Comparison of ENCODE assay signal across 8 mouse cellular contexts in the genomic region with DNA sequence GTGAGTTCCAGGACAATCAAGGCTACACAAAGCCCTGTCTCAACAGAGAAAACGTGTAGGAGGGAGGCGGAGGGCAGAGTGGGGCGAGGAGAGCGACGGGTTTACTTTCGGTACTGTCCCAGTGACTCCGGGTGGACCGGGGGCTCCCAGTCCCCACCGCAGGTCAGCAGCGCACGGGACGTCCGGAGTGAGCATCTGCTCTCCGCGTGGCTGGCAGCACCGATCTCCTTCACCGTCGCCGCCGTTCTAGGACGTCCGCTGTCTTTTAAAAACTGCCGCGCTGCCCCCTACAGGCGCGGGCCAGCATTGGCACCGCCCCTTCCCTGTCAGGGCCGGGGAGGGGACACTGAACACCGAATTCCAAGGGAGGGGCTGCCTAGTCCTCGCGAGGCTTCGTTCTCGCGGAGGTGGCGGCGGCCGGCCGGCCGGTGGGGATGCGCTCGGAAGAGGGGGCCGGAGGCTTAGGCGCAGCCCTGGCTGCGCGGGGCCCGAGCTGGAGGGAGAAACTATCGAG. TPM values are rescaled to one million over a fixed set of nuclear protein-coding genes. Genes with fewer than 3 reads are reported as not detected.
DNase-seq lines count a peak whose midpoint lies in the region; ATAC-seq and TF ChIP-seq lines count a peak whose summit lies in the region.

Gene Upf3a, plus strand, starts transcription at position 366 of the 514 bp plus-strand sequence.

- H3K27ac ChIP-seq in forebrain, embryonic 13.5 days: peak within 1 kb of the TSS; percentile 96
- H3K27ac ChIP-seq in liver, postnatal 0 days (ENCODE audit: low read depth): peak within 1 kb of the TSS; percentile 97
- H3K27ac ChIP-seq in neural tube, embryonic 14.5 days (ENCODE audit: low read depth, low read length): peak within 1 kb of the TSS; percentile 99

- peak; percentile 92 for DNase-seq in c-Kit-positive CD71-positive TER-119-positive erythroid progenitor cells, embryonic 14.5 days (ENCODE audit: low spot score)
- peak; percentile 93 to 94 for DNase-seq in heart, postnatal 10 days
- DNase-seq in large intestine, adult 2 months (ENCODE audit: low read depth, low spot score): peak; percentile 79
- peak; percentile 95 for DNase-seq in liver, postnatal 0 days
- DNase-seq in testis, postnatal 10 days (ENCODE audit: low spot score): peak; percentile 94

- peak within 1 kb of the TSS; percentile 80 for H3K9ac ChIP-seq in forebrain, embryonic 13.5 days
- peak within 1 kb of the TSS; percentile 85 for H3K9ac ChIP-seq in liver, postnatal 0 days (replicated peaks)
- H3K9ac ChIP-seq in neural tube, embryonic 14.5 days (replicated peaks; ENCODE audit: low read depth, low read length): peak within 1 kb of the TSS; percentile 94

- ATAC-seq in forebrain, embryonic 13.5 days: peak; percentile 95
- peak; percentile 95 for ATAC-seq in liver, postnatal 0 days
- peak; percentile 95 for ATAC-seq in neural tube, embryonic 14.5 days (ENCODE audit: low read depth)

- H3K9me3 ChIP-seq in E14TG2a.4 (ENCODE audit: low read length): no peaks in the 10 kb centered on the region
- no peaks in the 10 kb centered on the region for H3K9me3 ChIP-seq in forebrain, embryonic 13.5 days (replicated peaks)
- no peaks in the 10 kb centered on the region for H3K9me3 ChIP-seq in liver, postnatal 0 days (ENCODE audit: low read length)
- H3K9me3 ChIP-seq in neural tube, embryonic 14.5 days (ENCODE audit: control insufficient read depth, low read length): no peaks in the 10 kb centered on the region

- TF ChIP-seq CTCF in E14TG2a.4 (conservative IDR thresholded peaks at IDR 0.05; ENCODE audit: low read length): peak; percentile 73
- TF ChIP-seq CTCF in liver, postnatal 0 days (IDR thresholded peaks at IDR 0.05; ENCODE audit: low read depth): peak; percentile 93

- peak within 1 kb of the TSS; percentile 80 for H3K4me2 ChIP-seq in forebrain, embryonic 13.5 days
- H3K4me2 ChIP-seq in liver, postnatal 0 days (ENCODE audit: low read depth, low read length): peak within 1 kb of the TSS; percentile 79
- H3K4me2 ChIP-seq in neural tube, embryonic 14.5 days (ENCODE audit: low read depth, low read length): peak within 1 kb of the TSS; percentile 93

- peaks cover 49% of the 10 kb centered on the region for H3K36me3 ChIP-seq in E14TG2a.4 (ENCODE audit: insufficient read depth, low read length)
- peaks cover 34% of the 10 kb centered on the region for H3K36me3 ChIP-seq in forebrain, embryonic 13.5 days (ENCODE audit: poor library complexity, severe bottlenecking)
- peaks cover 34% of the 10 kb centered on the region for H3K36me3 ChIP-seq in liver, postnatal 0 days (replicated peaks; ENCODE audit: insufficient read depth, low read length)
- H3K36me3 ChIP-seq in neural tube, embryonic 14.5 days (ENCODE audit: control insufficient read depth, insufficient read depth, low read length): peaks cover 18% of the 10 kb centered on the region

- H3K4me3 ChIP-seq in E14TG2a.4 (replicated peaks; ENCODE audit: low read length): peak within 1 kb of the TSS; percentile 89
- peak within 1 kb of the TSS; percentile 65 for H3K4me3 ChIP-seq in forebrain, embryonic 13.5 days
- peak within 1 kb of the TSS; percentile 73 for H3K4me3 ChIP-seq in liver, postnatal 0 days (ENCODE audit: low read depth, low read length)
- peak within 1 kb of the TSS; percentile 65 for H3K4me3 ChIP-seq in neural tube, embryonic 14.5 days (ENCODE audit: low read depth, low read length)

- intact Hi-C loops in heart, postnatal 10 days (cut with DNase I): loop anchor here (1.0 to 5.0 kb wide), 2 partner anchors 27 to 87 kb away; no protein-coding TSS in a partner anchor

- peaks cover 19% of the 10 kb centered on the region for H3K4me1 ChIP-seq in E14TG2a.4 (replicated peaks; ENCODE audit: low read depth, low read length)
- peaks cover 13% of the 10 kb centered on the region for H3K4me1 ChIP-seq in forebrain, embryonic 13.5 days
- peaks cover 11% of the 10 kb centered on the region for H3K4me1 ChIP-seq in liver, postnatal 0 days (ENCODE audit: insufficient read depth)
- peaks cover 4% of the 10 kb centered on the region; the same call in 1 of the 2 replicates for H3K4me1 ChIP-seq in neural tube, embryonic 14.5 days (ENCODE audit: control insufficient read depth, insufficient read depth, low read length)

- TF ChIP-seq EP300 in liver, postnatal 0 days (IDR thresholded peaks at IDR 0.05; ENCODE audit: low read depth): no peak

- H3K27me3 ChIP-seq in E14TG2a.4 (ENCODE audit: insufficient read depth, low read length): no peaks in the 10 kb centered on the region
- H3K27me3 ChIP-seq in forebrain, embryonic 13.5 days: no peaks in the 10 kb centered on the region
- H3K27me3 ChIP-seq in liver, postnatal 0 days (ENCODE audit: insufficient read depth, low read length): no peaks in the 10 kb centered on the region
- H3K27me3 ChIP-seq in neural tube, embryonic 14.5 days (ENCODE audit: control insufficient read depth, insufficient read depth, low read length): no peaks in the 10 kb centered on the region

- under 1% methylated on average over 47 of the region's 47 CpGs for WGBS in forebrain, embryonic 13.5 days
- 1% methylated on average over 47 of the region's 47 CpGs for WGBS in large intestine, adult 2 months
- under 1% methylated on average over 47 of the region's 47 CpGs for WGBS in liver, postnatal 0 days (ENCODE audit: insufficient replicate concordance)
- WGBS in neural tube, embryonic 14.5 days: under 1% methylated on average over 43 of the region's 47 CpGs

RNA-seq across cellular contexts. Expression of gene Upf3a, which starts in this region (rescaled TPM):
- 40.6 and 42.2 TPM in 2 replicates for polyA plus RNA-seq in forebrain, embryonic 13.5 days (2015; fragmentation: Nextera tagmentation; extraction: Ambion mirVana)
- total RNA-seq in heart, postnatal 10 days (2021): 10 to 100 TPM; 14.0 to 15.0 TPM
- 5.4 and 7.0 TPM in 2 replicates for polyA plus RNA-seq in large intestine, adult 2 months (2012; rRNA removed)
- polyA plus RNA-seq in liver, postnatal 0 days (2015; fragmentation: Nextera tagmentation; extraction: Ambion mirVana): 15.1 and 16.8 TPM in 2 replicates
- 38.8 and 46.9 TPM in 2 replicates for polyA plus RNA-seq in neural tube, embryonic 14.5 days (2014; fragmentation: Nextera tagmentation; extraction: Ambion mirVana)

Comparison
In these comparisons a context has a peak if more than half of its experiments do, and no peak if none do; other contexts are left out.
1. Peak in every context shown above with its lines: DNase-seq, ATAC-seq, H3K4me3 ChIP-seq and H3K27ac ChIP-seq.